Mouse (Mus musculus) brain, embryonic 14.5 days (tissue): Measurements from ENCODE around the gene Capn11.

ENCODE experiments used
- CTCF ChIP-seq: fragments of 200-500 bp; IDR thresholded peaks from 2 replicates; pipeline ENCODE4 v1.5.1; 2012; ENCODE audit warnings: inconsistent platforms, mild to moderate bottlenecking, moderate library complexity, borderline replicate concordance; ENCODE audit not compliant: insufficient read depth, insufficient read length; ENCODE audit errors: extremely low read depth
- POLR2A ChIP-seq: fragments of 200-500 bp; IDR thresholded peaks from 2 replicates; pipeline ENCODE4 v1.6.1; 2012; ENCODE audit warnings: mild to moderate bottlenecking, inconsistent platforms, borderline replicate concordance; ENCODE audit not compliant: poor library complexity, insufficient read depth, insufficient read length, severe bottlenecking; ENCODE audit errors: extremely low read depth

- TF ChIP-seq CTCF (no peak), POLR2A (no peak)
Observed at GRCm38 (mm10) chr17:45703187-45703586, 44.1 kb upstream of the Capn11 start.
